Mouse (Mus musculus): Measurements from ENCODE around the gene Robo4.

Robo4 gene

GRCm38 (mm10) chr9:37400585-37400984 lies 1.1 kb upstream of the Robo4 start:
- DNase-seq (ENCODE audit: extremely low read depth, low read depth, low spot score), result no peak

GRCm38 (mm10) chr9:37402501-37402900 lies 804 bp downstream of the Robo4 start:
- DNase-seq (ENCODE audit: extremely low read depth, low read depth, low spot score), result no peak

GRCm38 (mm10) chr9:37403011-37403410 lies 1.3 kb downstream of the Robo4 start:
- DNase-seq (ENCODE audit: extremely low read depth, low read depth, low spot score), result no peak

- no peak for DNase-seq (ENCODE audit: extremely low read depth, low read depth, low spot score)
These were observed 4.7 kb downstream of the Robo4 start for GRCm38 (mm10) chr9:37406372-37406771.

GRCm38 (mm10) chr9:37407850-37408502 lies 6.3 kb downstream of the Robo4 start:
- DNase-seq (ENCODE audit: extremely low read depth, low read depth, low spot score), result no peak

GRCm38 (mm10) chr9:37409698-37410445 lies 8.2 kb downstream of the Robo4 start:
- DNase-seq (ENCODE audit: extremely low read depth, low read depth, low spot score), result no peak

GRCm38 (mm10) chr9:37412989-37413388 lies 11.3 kb downstream of the Robo4 start:
- no peak for DNase-seq (ENCODE audit: extremely low read depth, low read depth, low spot score)

GRCm38 (mm10) chr9:37414666-37415065 lies 13.0 kb downstream of the Robo4 start:
- no peak for DNase-seq (ENCODE audit: extremely low read depth, low read depth, low spot score)

GRCm38 (mm10) chr9:37418791-37419190 lies 17.1 kb downstream of the Robo4 start:
- no peak for DNase-seq (ENCODE audit: extremely low read depth, low read depth, low spot score)

- no peak for DNase-seq (ENCODE audit: extremely low read depth, low read depth, low spot score)
These were observed 19.0 kb downstream of the Robo4 start for GRCm38 (mm10) chr9:37420676-37421075.

GRCm38 (mm10) chr9:37421239-37421638 lies 19.5 kb downstream of the Robo4 start:
- DNase-seq (ENCODE audit: extremely low read depth, low read depth, low spot score), result no peak

GRCm38 (mm10) chr9:37429326-37429725 lies 27.6 kb downstream of the Robo4 start:
- DNase-seq (ENCODE audit: extremely low read depth, low read depth, low spot score), result no peak

GRCm38 (mm10) chr9:37430582-37430981 lies 28.9 kb downstream of the Robo4 start:
- DNase-seq (ENCODE audit: extremely low read depth, low read depth, low spot score), result no peak

- no peak for DNase-seq (ENCODE audit: extremely low read depth, low read depth, low spot score)
These were observed 30.4 kb downstream of the Robo4 start for GRCm38 (mm10) chr9:37432026-37432666.

- DNase-seq (ENCODE audit: extremely low read depth, low read depth, low spot score), result no peak
These were observed 31.2 kb downstream of the Robo4 start, which contains the start of gene Robo3 for GRCm38 (mm10) chr9:37432720-37433421. Gene Robo3 (minus strand): TSS chr9:37433246.

GRCm38 (mm10) chr9:37433823-37434560 lies 32.3 kb downstream of the Robo4 start:
- no peak for DNase-seq (ENCODE audit: extremely low read depth, low read depth, low spot score)

GRCm38 (mm10) chr9:37434932-37435331 lies 33.2 kb downstream of the Robo4 start:
- DNase-seq (ENCODE audit: extremely low read depth, low read depth, low spot score), result no peak

- DNase-seq (ENCODE audit: extremely low read depth, low read depth, low spot score), result no peak
These were observed 33.9 kb downstream of the Robo4 start for GRCm38 (mm10) chr9:37435616-37436015.

- no peak for DNase-seq (ENCODE audit: extremely low read depth, low read depth, low spot score)
These were observed 36.4 kb downstream of the Robo4 start for GRCm38 (mm10) chr9:37437772-37438735.

GRCm38 (mm10) chr9:37452401-37452800 lies 50.7 kb downstream of the Robo4 start:
- DNase-seq (ENCODE audit: extremely low read depth, low read depth, low spot score), result no peak

All from fat pad, adult 2 months (tissue).